9 mouse cellular contexts compared by ENCODE assay signal in the genomic region with DNA sequence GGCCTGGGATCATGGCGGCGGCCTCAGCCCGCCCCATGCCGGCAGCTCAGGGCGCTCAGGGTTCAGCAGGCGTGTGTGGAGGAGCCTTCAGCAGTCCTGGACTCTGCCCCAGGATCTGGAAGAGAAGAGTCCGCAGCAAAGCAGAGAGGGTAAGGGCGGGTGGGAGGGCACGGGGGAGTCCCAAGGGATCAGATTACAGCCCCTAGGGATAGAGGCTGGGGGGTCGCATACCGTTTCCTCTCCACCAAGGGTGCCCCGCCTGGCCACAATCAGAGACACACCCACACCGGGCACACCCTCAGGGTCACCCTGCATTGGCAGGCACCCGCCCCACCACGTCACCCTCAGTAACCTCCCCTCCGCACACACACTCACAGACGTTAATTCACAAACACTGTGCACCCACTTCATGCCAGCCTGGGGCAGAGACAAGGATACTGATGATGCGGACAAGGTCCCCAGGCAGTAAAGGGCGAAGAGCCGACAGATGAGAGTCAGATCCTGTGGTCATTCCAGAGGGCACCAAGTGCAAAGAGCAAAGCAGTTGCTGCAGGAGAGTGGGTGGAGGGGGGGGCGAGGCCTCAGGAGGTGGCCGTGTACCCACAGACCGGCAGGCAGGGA. TPM values are rescaled to one million over a fixed set of nuclear protein-coding genes. Genes with fewer than 3 reads are reported as not detected.
DNase-seq lines count a peak whose midpoint lies in the region; ATAC-seq and TF ChIP-seq lines count a peak whose summit lies in the region.
"Had no signal": no experiment of that assay in that cellular context is flagged by ENCODE, and none has a peak within 500 bp of the region (broad histone marks: within the 10 kb centered on the region; RNA-seq: fewer than 3 reads in every experiment).

No protein-coding gene starts in this region.

- H3K27me3 ChIP-seq in E14TG2a.4 (ENCODE audit: insufficient read depth, low read length): peaks cover 85% of the 10 kb centered on the region
- H3K27me3 ChIP-seq in intestine, embryonic 14.5 days (replicated peaks; ENCODE audit: control insufficient read depth, insufficient read depth, low read length): no peaks in the 10 kb centered on the region
- H3K27me3 ChIP-seq in lung, embryonic 15.5 days: 0 out of 2 replicates have a peak, but pooled peaks cover 4% of the 10 kb centered on the region
- no peaks in the 10 kb centered on the region for H3K27me3 ChIP-seq in cerebellum, adult 2 months (ENCODE audit: control insufficient read depth, insufficient read depth, low read length)

- WGBS in intestine, embryonic 14.5 days: 29% methylated on average over 21 of the region's 23 CpGs
- WGBS in lung, embryonic 15.5 days: 30% methylated on average over 23 of the region's 23 CpGs
- WGBS in cerebellum, adult 2 months: 53% methylated on average over 23 of the region's 23 CpGs

- no peaks in the 10 kb centered on the region for H3K9me3 ChIP-seq in E14TG2a.4 (ENCODE audit: low read length)
- no peaks in the 10 kb centered on the region for H3K9me3 ChIP-seq in intestine, embryonic 14.5 days (ENCODE audit: control insufficient read depth, low read length)
- no peaks in the 10 kb centered on the region for H3K9me3 ChIP-seq in lung, embryonic 15.5 days

- H3K4me3 ChIP-seq in gastrocnemius, adult 2 months: peak overlapping the region; percentile 76
- peak overlapping the region; percentile 71 for H3K4me3 ChIP-seq in E14TG2a.4 (replicated peaks; ENCODE audit: low read length)
- peak overlapping the region; percentile 25 for H3K4me3 ChIP-seq in intestine, embryonic 14.5 days (ENCODE audit: low read depth, low read length)
- peak overlapping the region; percentile 22 for H3K4me3 ChIP-seq in lung, embryonic 15.5 days
- no peak overlapping the region for H3K4me3 ChIP-seq in cerebellum, adult 2 months (replicated peaks; ENCODE audit: insufficient read depth, low read depth, low read length)

- TF ChIP-seq POLR2A in cerebellum, adult 2 months (IDR thresholded peaks at IDR 0.05; ENCODE audit: borderline replicate concordance, insufficient read depth, low read length): no peak

- intact Hi-C loops in gastrocnemius, adult 2 months (cut with DNase I): no loop called here

- peak; percentile 34 for ATAC-seq in intestine, embryonic 14.5 days (replicated peaks; ENCODE audit: low FRiP score, low TSS enrichment, low read depth)
- ATAC-seq in lung, embryonic 15.5 days (ENCODE audit: borderline replicate concordance, extremely low read depth, low FRiP score, low TSS enrichment): peak; percentile 40

- no peaks in the 10 kb centered on the region for H3K36me3 ChIP-seq in E14TG2a.4 (ENCODE audit: insufficient read depth, low read length)
- no peaks in the 10 kb centered on the region for H3K36me3 ChIP-seq in intestine, embryonic 14.5 days (ENCODE audit: control insufficient read depth, insufficient read depth, low read length)
- no peaks in the 10 kb centered on the region for H3K36me3 ChIP-seq in lung, embryonic 15.5 days

- peak overlapping the region; percentile 45 for H3K4me2 ChIP-seq in intestine, embryonic 14.5 days (ENCODE audit: low read length)
- H3K4me2 ChIP-seq in lung, embryonic 15.5 days: peak overlapping the region; percentile 46

- TF ChIP-seq CTCF in gastrocnemius, adult 2 months (IDR thresholded peaks at IDR 0.05): no peak
- no peak for TF ChIP-seq CTCF in E14TG2a.4 (conservative IDR thresholded peaks at IDR 0.05; ENCODE audit: low read length)
- TF ChIP-seq CTCF in cerebellum, adult 2 months (IDR thresholded peaks at IDR 0.05; ENCODE audit: borderline replicate concordance, insufficient read depth, low read depth, low read length): no peak

- 0 out of 2 replicates have a peak overlapping the region, but pooled peaks have one; percentile 30 for H3K9ac ChIP-seq in intestine, embryonic 14.5 days (ENCODE audit: low read length)
- H3K9ac ChIP-seq in lung, embryonic 15.5 days: peak overlapping the region; percentile 29; the same call in 1 of the 2 replicates

- peak; percentile 67 for DNase-seq in gastrocnemius, adult 2 months
- no peak for DNase-seq in gastrocnemius, postnatal 25 days
- DNase-seq in intestine, embryonic 14.5 days (ENCODE audit: low spot score): no peak
- no peak for DNase-seq in yolk sac, embryonic 10.5 days (ENCODE audit: low spot score)
- no peak for DNase-seq in cerebellum, adult 2 months
- DNase-seq in cerebellum, postnatal 36 days: no peak
- DNase-seq: cerebellum, adult 11-12 months had no signal

- peaks cover 94% of the 10 kb centered on the region for H3K4me1 ChIP-seq in E14TG2a.4 (replicated peaks; ENCODE audit: low read depth, low read length)
- H3K4me1 ChIP-seq in intestine, embryonic 14.5 days (replicated peaks; ENCODE audit: control insufficient read depth, insufficient read depth, low read length): peaks cover 33% of the 10 kb centered on the region
- peaks cover 48% of the 10 kb centered on the region for H3K4me1 ChIP-seq in lung, embryonic 15.5 days
- no peaks in the 10 kb centered on the region for H3K4me1 ChIP-seq in cerebellum, adult 2 months (ENCODE audit: control insufficient read depth, insufficient read depth, low read length)

- peak overlapping the region; percentile 99 for H3K27ac ChIP-seq in gastrocnemius, adult 2 months
- H3K27ac ChIP-seq in intestine, embryonic 14.5 days (ENCODE audit: low read depth): peak overlapping the region; percentile 62
- H3K27ac ChIP-seq in lung, embryonic 15.5 days: peak overlapping the region; percentile 75
- H3K27ac ChIP-seq in cerebellum, adult 2 months (ENCODE audit: insufficient read depth, low read length): no peak overlapping the region

RNA-seq across cellular contexts. Expression of a gene that starts 3.9 kb away (rescaled TPM):
- total RNA-seq in gastrocnemius, adult 2 months (2021): 10 to 100 TPM; 11.2 to 17.9 TPM
- 10 to 100 TPM; 18.1 to 19.4 TPM for total RNA-seq in gastrocnemius, postnatal 25 days (2021)
- polyA plus RNA-seq in intestine, embryonic 14.5 days (2014; fragmentation: Nextera tagmentation; extraction: Ambion mirVana): 16.5 and 18.3 TPM in 2 replicates
- 8.2 and 9.1 TPM in 2 replicates for polyA plus RNA-seq in lung, embryonic 15.5 days (2015; fragmentation: Nextera tagmentation; extraction: Ambion mirVana)
- 3.9 and 6.4 TPM in 2 replicates for polyA plus RNA-seq in cerebellum, adult 2 months (2012; rRNA removed)

RNA-seq across cellular contexts. Expression of a gene that starts 17.7 kb away (rescaled TPM):
- 10 to 100 TPM; 48.5 to 50.4 TPM for total RNA-seq in gastrocnemius, adult 2 months (2021)
- 10 to 100 TPM; 44.2 to 45.3 TPM for total RNA-seq in gastrocnemius, postnatal 25 days (2021)
- polyA plus RNA-seq in intestine, embryonic 14.5 days (2014; fragmentation: Nextera tagmentation; extraction: Ambion mirVana): 77.4 and 79.5 TPM in 2 replicates
- 40.0 and 44.2 TPM in 2 replicates for polyA plus RNA-seq in lung, embryonic 15.5 days (2015; fragmentation: Nextera tagmentation; extraction: Ambion mirVana)
- polyA plus RNA-seq in cerebellum, adult 2 months (2012; rRNA removed): 20.2 and 23.4 TPM in 2 replicates

RNA-seq across cellular contexts. Expression of a gene that starts 24.5 kb away (rescaled TPM):
- total RNA-seq in gastrocnemius, adult 2 months (2021): under 1 TPM; 0.22 to 0.33 TPM
- total RNA-seq in gastrocnemius, postnatal 25 days (2021): under 1 TPM; 0.38 to 0.72 TPM
- polyA plus RNA-seq in intestine, embryonic 14.5 days (2014; fragmentation: Nextera tagmentation; extraction: Ambion mirVana): 0.87 and 1.4 TPM in 2 replicates
- 0.99 and 1.4 TPM in 2 replicates for polyA plus RNA-seq in lung, embryonic 15.5 days (2015; fragmentation: Nextera tagmentation; extraction: Ambion mirVana)
- 1.1 TPM in 2 replicates for polyA plus RNA-seq in cerebellum, adult 2 months (2012; rRNA removed)

RNA-seq across cellular contexts. Expression of a gene that starts 26.5 kb away (rescaled TPM):
- total RNA-seq in gastrocnemius, adult 2 months (2021): 10 to 100 TPM; 11.8 to 14.7 TPM
- 10 to 100 TPM; 10.4 to 13.4 TPM for total RNA-seq in gastrocnemius, postnatal 25 days (2021)
- polyA plus RNA-seq in intestine, embryonic 14.5 days (2014; fragmentation: Nextera tagmentation; extraction: Ambion mirVana): 14.7 and 19.6 TPM in 2 replicates
- polyA plus RNA-seq in lung, embryonic 15.5 days (2015; fragmentation: Nextera tagmentation; extraction: Ambion mirVana): 18.2 and 18.6 TPM in 2 replicates
- polyA plus RNA-seq in cerebellum, adult 2 months (2012; rRNA removed): 19.5 and 21.6 TPM in 2 replicates

RNA-seq across cellular contexts. Expression of a gene that starts 28.4 kb away (rescaled TPM):
- total RNA-seq in gastrocnemius, adult 2 months (2021): 1 to 10 TPM; 1.6 to 2.4 TPM
- 1 to 10 TPM; 2.2 to 2.3 TPM for total RNA-seq in gastrocnemius, postnatal 25 days (2021)
- polyA plus RNA-seq in intestine, embryonic 14.5 days (2014; fragmentation: Nextera tagmentation; extraction: Ambion mirVana): 4.0 and 5.1 TPM in 2 replicates
- 8.4 and 9.6 TPM in 2 replicates for polyA plus RNA-seq in lung, embryonic 15.5 days (2015; fragmentation: Nextera tagmentation; extraction: Ambion mirVana)
- polyA plus RNA-seq in cerebellum, adult 2 months (2012; rRNA removed): 5.7 and 6.8 TPM in 2 replicates
